Mouse (Mus musculus) limb, embryonic 14.5 days (tissue): Measurements from ENCODE around the gene Naip1. TPM values are rescaled to one million over a fixed set of nuclear protein-coding genes. Genes with fewer than 3 reads are reported as not detected.

ENCODE experiments used
- ATAC-seq: fragments of 200-750 bp; cut with Nextera tagmentation; 2 replicates; pipeline ENCODE4 v1.8.0; 2017; ENCODE audit warnings: low read depth, moderate number of reproducible peaks, moderate TSS enrichment; ENCODE audit not compliant: low FRiP score
- DNase-seq: peaks from one replicate; pipeline ENCODE4 v3.0.0-alpha.2; 2015; ENCODE audit warnings: low spot score
- H3K27ac ChIP-seq: fragments of 300-500 bp; sonication (generic); replicated peaks from 2 replicates; pipeline ENCODE4 v1.5.1; 2014; ENCODE audit warnings: low read depth, mild to moderate bottlenecking, low read length, moderate library complexity, mixed read lengths
- H3K27me3 ChIP-seq: fragments of 300-500 bp; sonication (generic); 2 replicates; pipeline ENCODE4 v1.6.1; 2014; ENCODE audit warnings: low read length, mixed read lengths; ENCODE audit not compliant: control insufficient read depth, insufficient read depth
- H3K36me3 ChIP-seq: fragments of 300-500 bp; sonication (generic); 2 replicates; pipeline ENCODE4 v1.6.1; 2014; ENCODE audit warnings: mild to moderate bottlenecking, low read length, moderate library complexity, mixed read lengths; ENCODE audit not compliant: control insufficient read depth, insufficient read depth
- H3K4me1 ChIP-seq: fragments of 300-500 bp; sonication (generic); 2 replicates; pipeline ENCODE4 v1.6.1; 2014; ENCODE audit warnings: antibody characterized with exemption, low read length, mixed read lengths; ENCODE audit not compliant: control insufficient read depth, insufficient read depth
- H3K4me2 ChIP-seq: fragments of 300-500 bp; sonication (generic); replicated peaks from 2 replicates; pipeline ENCODE4 v1.6.1; 2014; ENCODE audit warnings: low read depth, mild to moderate bottlenecking, low read length, moderate library complexity; ENCODE audit not compliant: severe bottlenecking
- H3K4me3 ChIP-seq: fragments of 300-500 bp; sonication (generic); replicated peaks from 2 replicates; pipeline ENCODE4 v1.5.1; 2014; ENCODE audit warnings: low read length
- H3K9ac ChIP-seq: fragments of 300-500 bp; sonication (generic); 2 replicates; pipeline ENCODE4 v1.6.1; 2014; ENCODE audit warnings: mild to moderate bottlenecking, low read depth, low read length, moderate library complexity; ENCODE audit not compliant: severe bottlenecking
- H3K9me3 ChIP-seq: fragments of 300-500 bp; sonication (generic); 2 replicates; pipeline ENCODE4 v1.6.1; 2016; ENCODE audit warnings: low read length; ENCODE audit not compliant: control insufficient read depth
- POLR2A ChIP-seq: fragments of 200-500 bp; IDR thresholded peaks from 2 replicates; pipeline ENCODE4 v1.8.0; 2012; ENCODE audit warnings: inconsistent platforms, mild to moderate bottlenecking, moderate library complexity, borderline replicate concordance; ENCODE audit not compliant: insufficient read depth, insufficient read length; ENCODE audit errors: extremely low read depth
- WGBS: fragments of 180-500 bp; shearing (Covaris S2); extraction: QIAGEN DNeasy Blood & Tissue Kit; methylation state at CpG from one replicate; pipeline ENCODE4 v1.1.7; 2014; 5-methylcytosine and 5-hydroxymethylcytosine counted together
- polyA plus RNA-seq, 2 experiments: library from polyadenylated mRNA; depleted of rRNA in 1 of 2; stranded (reverse) in 1 of 2; unstranded in 1 of 2; fragments of >200 nt; fragmentation: Nextera tagmentation in 1 of 2; extraction: Ambion mirVana in 1 of 2; gene quantifications; 2 replicates each; pipeline versions ENCODE4 v1.2.1 to v1.2.3; 2012 to 2014

Gene Naip1
- polyA plus RNA-seq, 2 experiments: 0.01 TPM; not detected in 1

DNA sequence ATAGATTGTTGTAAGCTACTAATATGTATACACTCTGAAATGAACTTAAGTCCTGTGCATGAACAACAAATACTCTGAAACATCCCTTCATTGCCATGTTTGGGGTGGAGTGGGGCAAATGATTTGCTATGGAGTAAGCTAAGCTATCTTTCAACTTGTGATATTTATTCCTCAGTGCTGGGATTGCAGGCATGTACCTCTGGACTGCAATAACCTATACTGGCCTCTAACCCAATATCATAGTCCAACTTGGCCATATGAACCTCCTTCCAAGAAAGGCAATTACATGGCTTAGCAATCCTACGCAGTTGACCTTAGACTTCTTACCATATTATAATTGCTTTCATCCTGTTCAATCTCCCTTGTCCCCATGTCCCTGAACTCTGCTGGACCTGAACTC lies 82.1 kb downstream of the Naip1 start:
- DNase-seq (no peak), ATAC-seq (no peak)
- H3K9ac ChIP-seq: no peak overlapping the region
- 96% methylated on average over 1 of the region's 1 CpGs for WGBS
- H3K4me1 ChIP-seq: no peaks in the 10 kb centered on the region
- no peak overlapping the region for H3K4me3 ChIP-seq
- TF ChIP-seq POLR2A: no peak
- no peak overlapping the region for H3K4me2 ChIP-seq
- H3K9me3 ChIP-seq: no peaks in the 10 kb centered on the region
- H3K36me3 ChIP-seq: no peaks in the 10 kb centered on the region
- H3K27me3 ChIP-seq: no peaks in the 10 kb centered on the region
- H3K27ac ChIP-seq: no peak overlapping the region

Other genes with a start within 250 kb of the Naip1 start
- gene Naip5, start 206.5 kb downstream of the Naip1 start, polyA plus RNA-seq (2012; rRNA removed): 0.55 and 0.61 TPM in 2 replicates
- 0.14 and 0.21 TPM in 2 replicates for gene Naip5, start 206.5 kb downstream of the Naip1 start, polyA plus RNA-seq (2014; fragmentation: Nextera tagmentation; extraction: Ambion mirVana)
- 0.47 and 0.50 TPM in 2 replicates for gene Naip6, start 135.2 kb downstream of the Naip1 start, polyA plus RNA-seq (2012; rRNA removed)
- gene Naip6, start 135.2 kb downstream of the Naip1 start, polyA plus RNA-seq (2014; fragmentation: Nextera tagmentation; extraction: Ambion mirVana): 0.11 and 0.23 TPM in 2 replicates
- 95.3 and 102 TPM in 2 replicates for gene Gtf2h2, start 39.7 kb upstream of the Naip1 start, polyA plus RNA-seq (2012; rRNA removed)
- gene Gtf2h2, start 39.7 kb upstream of the Naip1 start, polyA plus RNA-seq (2014; fragmentation: Nextera tagmentation; extraction: Ambion mirVana): 62.6 and 62.9 TPM in 2 replicates
- gene Ocln, start 99.8 kb upstream of the Naip1 start, polyA plus RNA-seq (2012; rRNA removed): 1.9 and 3.1 TPM in 2 replicates
- 7.4 and 8.8 TPM in 2 replicates for gene Ocln, start 99.8 kb upstream of the Naip1 start, polyA plus RNA-seq (2014; fragmentation: Nextera tagmentation; extraction: Ambion mirVana)
- 3.6 and 3.9 TPM in 2 replicates for gene Marveld2, start 164.1 kb upstream of the Naip1 start, polyA plus RNA-seq (2012; rRNA removed)
- 5.8 and 6.8 TPM in 2 replicates for gene Marveld2, start 164.1 kb upstream of the Naip1 start, polyA plus RNA-seq (2014; fragmentation: Nextera tagmentation; extraction: Ambion mirVana)
- gene Ak6, start 198.1 kb upstream of the Naip1 start, polyA plus RNA-seq (2012; rRNA removed): 153 and 187 TPM in 2 replicates
- 262 and 274 TPM in 2 replicates for gene Ak6, start 198.1 kb upstream of the Naip1 start, polyA plus RNA-seq (2014; fragmentation: Nextera tagmentation; extraction: Ambion mirVana)
- gene Rad17, start 198.2 kb upstream of the Naip1 start, polyA plus RNA-seq (2012; rRNA removed): 15.0 and 17.5 TPM in 2 replicates
- gene Rad17, start 198.2 kb upstream of the Naip1 start, polyA plus RNA-seq (2014; fragmentation: Nextera tagmentation; extraction: Ambion mirVana): 21.5 and 21.8 TPM in 2 replicates
- 15.4 and 16.2 TPM in 2 replicates for gene Taf9, start 198.7 kb upstream of the Naip1 start, polyA plus RNA-seq (2012; rRNA removed)
- gene Taf9, start 198.7 kb upstream of the Naip1 start, polyA plus RNA-seq (2014; fragmentation: Nextera tagmentation; extraction: Ambion mirVana): 13.7 and 16.2 TPM in 2 replicates
- gene Ccdc125, start 216.8 kb upstream of the Naip1 start, polyA plus RNA-seq (2012; rRNA removed): 1.9 and 3.3 TPM in 2 replicates
- 2.9 and 3.4 TPM in 2 replicates for gene Ccdc125, start 216.8 kb upstream of the Naip1 start, polyA plus RNA-seq (2014; fragmentation: Nextera tagmentation; extraction: Ambion mirVana)